Mouse (Mus musculus): ENCODE data around the gene Rcn3. TPM values are rescaled to one million over a fixed set of nuclear protein-coding genes. Genes with fewer than 3 reads are reported as not detected.
A peak's percentile ranks its signal among the peaks of the same experiment; 100 is the strongest.

The Rcn3 gene
- total RNA-seq, 2 experiments from 2014 or later = 32.0 to 36.4 TPM

DNA sequence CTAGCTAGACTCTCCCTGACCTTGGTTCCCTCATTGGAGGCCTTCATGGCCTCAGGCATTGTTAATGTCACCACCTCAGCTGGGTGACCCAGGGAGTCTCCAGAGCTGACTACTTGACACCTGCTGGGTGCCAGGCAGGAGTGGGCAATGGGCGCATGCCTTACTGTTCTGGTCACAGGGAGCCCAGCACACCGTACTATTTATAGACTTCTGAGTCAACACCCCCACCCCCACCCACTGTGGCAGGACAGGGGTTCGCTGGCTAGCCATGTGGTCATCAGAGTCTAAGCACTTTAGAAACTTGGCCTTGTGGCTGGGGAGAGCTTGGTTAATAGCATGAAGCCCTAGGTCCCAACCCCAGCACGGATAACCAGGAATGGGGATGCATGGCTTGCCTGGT lies 16.6 kb downstream of the Rcn3 start:
- peak in 1 of 2 experiments; percentile 48 for DNase-seq (ENCODE audit: low spot score in 2 of 2)

- no peak for DNase-seq (ENCODE audit: low spot score in 2 of 2)
Observed at GRCm38 (mm10) chr7:45073949-45074348, 18.1 kb downstream of the Rcn3 start.

DNA sequence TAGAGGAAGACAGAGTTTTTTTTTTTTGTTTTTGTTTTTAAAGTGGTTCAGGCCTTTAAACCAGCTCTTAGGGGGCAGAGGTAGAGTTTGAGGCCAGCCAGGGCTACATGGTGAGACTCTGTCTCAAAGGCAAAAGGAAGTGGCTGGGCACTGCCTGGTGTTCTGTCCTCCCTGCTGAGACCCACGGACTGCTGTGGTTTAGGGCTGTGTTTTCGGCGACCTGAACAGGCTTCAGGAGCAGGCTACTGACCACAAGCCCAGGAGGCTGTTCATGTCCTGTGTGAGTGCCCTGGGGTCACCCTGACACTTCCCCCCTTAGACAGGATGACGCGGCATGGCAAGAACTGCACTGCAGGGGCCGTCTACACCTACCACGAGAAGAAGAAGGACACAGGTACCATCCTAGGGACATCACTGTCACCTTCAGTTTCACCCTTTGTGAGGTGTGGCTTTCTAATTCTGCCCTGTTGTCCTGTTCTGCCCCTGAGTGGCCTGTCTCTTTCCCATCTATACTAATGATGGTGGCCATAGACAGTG lies 18.8 kb downstream of the Rcn3 start:
- no peak for DNase-seq (ENCODE audit: low spot score in 2 of 2)

- no peak for DNase-seq (ENCODE audit: low spot score in 2 of 2)
Observed at GRCm38 (mm10) chr7:45072230-45072629, 19.8 kb downstream of the Rcn3 start.

- no peak for DNase-seq (ENCODE audit: low spot score in 2 of 2)
Observed at GRCm38 (mm10) chr7:45069671-45070070, 22.4 kb downstream of the Rcn3 start.

DNA sequence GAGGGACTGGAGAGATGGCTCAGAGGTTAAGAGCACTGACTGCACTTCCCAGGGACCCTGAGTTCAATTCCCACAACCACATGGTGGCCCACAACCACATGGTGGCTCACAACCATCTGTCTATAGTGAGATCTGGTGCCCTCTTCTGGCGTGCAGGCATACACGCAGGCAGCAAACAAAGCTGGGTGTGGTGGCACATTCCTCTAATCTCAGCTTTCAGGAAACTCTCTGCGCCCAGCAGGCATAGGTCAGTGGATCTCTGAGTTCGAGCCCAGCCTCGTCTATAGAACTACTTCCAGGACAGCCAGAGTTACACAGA lies 24.1 kb downstream of the Rcn3 start:
- peak in 1 of 2 experiments; percentile 45 for DNase-seq (ENCODE audit: low spot score in 2 of 2)

DNA sequence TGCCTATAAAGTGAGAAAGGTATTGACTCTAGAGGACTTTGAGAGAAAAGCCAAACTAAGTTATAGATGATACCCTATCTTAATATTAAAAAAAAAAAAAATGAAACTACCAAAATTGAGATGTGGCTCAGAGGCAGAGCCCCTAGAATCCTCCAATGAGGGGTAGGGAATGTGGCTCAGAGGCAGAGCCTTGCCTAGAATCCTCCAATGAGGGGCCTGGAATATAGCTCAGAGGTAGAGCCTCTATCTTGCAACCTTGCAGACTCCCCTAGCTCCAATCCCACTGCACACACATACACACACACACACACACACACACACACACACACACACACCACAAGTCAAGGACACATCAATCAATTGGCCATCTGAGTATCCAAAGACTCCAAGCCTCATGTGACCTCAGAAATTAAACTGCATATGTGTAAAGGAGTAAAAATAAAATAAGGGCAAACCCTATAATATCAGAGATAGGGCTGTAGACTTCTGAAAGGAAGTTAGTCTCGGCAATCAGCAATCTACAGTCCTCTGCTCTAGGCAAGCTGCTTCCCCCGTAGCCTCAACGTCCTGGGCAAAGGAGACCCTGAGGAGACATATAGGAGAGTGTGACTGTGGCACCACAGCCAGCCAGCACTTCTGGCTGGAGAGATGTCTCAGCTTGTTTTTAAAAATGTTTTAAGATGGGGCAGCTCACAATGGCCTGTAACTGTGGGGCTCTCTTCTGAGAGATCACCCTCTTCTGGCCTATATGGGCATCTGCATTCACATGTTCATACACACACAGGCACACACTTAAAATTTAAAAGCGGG lies 24.6 kb downstream of the Rcn3 start:
- no peak for DNase-seq (ENCODE audit: low spot score in 2 of 2)

- peak; percentile 89 to 92 for DNase-seq (ENCODE audit: low spot score in 2 of 2)
Observed at GRCm38 (mm10) chr7:45062239-45062835, 29.7 kb downstream of the Rcn3 start, which contains the start of the genes Nosip and Prrg2. Nosip (plus strand) TSS chr7:45062429. Prrg2 (minus strand) TSS chr7:45062677.

GRCm38 (mm10) chr7:45061532-45062075 lies 30.4 kb downstream of the Rcn3 start:
- DNase-seq (ENCODE audit: low spot score in 2 of 2) = no peak

DNA sequence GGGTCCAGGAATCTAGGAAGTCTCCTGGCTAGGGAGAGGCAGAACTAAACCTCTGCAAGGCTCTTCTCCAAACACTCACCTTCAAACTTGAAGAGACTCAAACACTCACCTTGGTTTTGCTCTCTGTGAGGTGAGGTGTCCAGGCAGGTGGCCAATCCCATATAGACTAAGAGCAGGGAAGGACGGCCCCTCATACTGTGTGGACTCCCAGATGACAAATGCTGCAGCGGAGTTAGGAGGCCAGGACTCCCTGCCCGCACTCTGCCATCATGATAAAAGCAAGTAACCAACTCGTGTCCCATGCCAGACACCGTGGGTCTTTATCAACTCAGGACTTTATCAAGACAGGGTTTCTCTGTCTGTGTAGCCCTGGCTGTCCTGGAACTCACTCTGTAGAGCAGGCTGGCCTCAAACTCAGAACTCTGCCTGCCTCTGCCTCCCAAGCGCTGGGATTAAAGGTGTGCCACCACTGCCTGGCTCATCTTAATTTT lies 31.3 kb downstream of the Rcn3 start:
- DNase-seq (ENCODE audit: low spot score in 2 of 2) = no peak

- no peak for DNase-seq (ENCODE audit: low spot score in 2 of 2)
Observed at GRCm38 (mm10) chr7:45058607-45059571, 33.1 kb downstream of the Rcn3 start.

DNA sequence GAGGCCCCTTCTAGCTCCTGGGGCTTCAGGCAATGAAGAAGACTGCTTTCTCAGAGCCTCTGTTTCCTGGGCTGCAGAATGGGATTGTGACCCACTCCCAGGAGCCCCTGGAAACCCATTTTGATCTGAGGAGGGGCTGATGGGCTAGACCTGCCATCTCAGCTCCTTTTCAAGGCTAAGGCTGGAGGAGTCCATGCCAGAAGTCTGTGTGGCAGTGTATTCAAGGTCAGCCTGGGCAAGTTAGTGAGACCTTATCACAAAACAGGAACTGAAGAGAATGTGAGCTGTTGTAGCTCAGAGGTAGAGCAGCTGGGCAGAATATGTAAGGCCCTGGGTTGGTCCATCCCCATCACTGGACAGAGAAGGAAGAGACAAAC lies 35.1 kb downstream of the Rcn3 start:
- no peak for DNase-seq (ENCODE audit: low spot score in 2 of 2)

DNA sequence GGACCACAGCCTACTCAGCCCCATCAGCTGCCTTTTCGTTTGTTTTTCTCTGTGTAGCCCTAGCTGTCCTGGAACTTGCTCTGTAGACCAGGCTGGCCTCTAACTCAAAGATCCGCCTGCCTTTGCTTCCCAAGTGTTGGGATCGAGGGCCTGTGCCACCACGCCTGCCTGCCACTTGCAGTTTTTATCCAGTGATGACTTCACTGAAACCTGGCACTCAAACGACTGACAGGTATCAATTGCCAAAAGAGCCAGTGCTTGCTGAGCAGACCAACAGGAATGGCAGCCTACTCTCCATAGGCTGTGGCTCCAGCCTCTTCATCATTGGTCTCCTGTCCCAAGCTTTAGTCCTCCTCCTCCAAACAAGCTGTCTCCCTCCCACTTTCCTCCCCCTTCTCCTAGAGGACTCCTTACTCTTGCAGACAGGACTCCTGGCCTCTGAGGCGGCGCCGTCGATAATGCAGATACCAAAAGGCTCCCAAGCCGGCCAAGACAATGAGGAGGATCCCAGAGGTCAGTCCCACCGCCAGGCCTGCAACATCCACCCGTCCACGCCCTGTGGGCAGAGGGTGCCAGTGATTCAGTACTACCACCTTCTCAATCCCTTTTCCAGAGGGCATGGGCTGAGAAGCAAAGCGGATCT lies 35.6 kb downstream of the Rcn3 start:
- no peak for DNase-seq (ENCODE audit: low spot score in 2 of 2)

GRCm38 (mm10) chr7:45053931-45054510 lies 38.0 kb downstream of the Rcn3 start:
- DNase-seq (ENCODE audit: low spot score in 2 of 2) = peak; percentile 80 to 83

- DNase-seq (ENCODE audit: low spot score in 2 of 2) = peak; percentile 70 to 72
Observed at GRCm38 (mm10) chr7:45053117-45053930, 38.7 kb downstream of the Rcn3 start.

DNA sequence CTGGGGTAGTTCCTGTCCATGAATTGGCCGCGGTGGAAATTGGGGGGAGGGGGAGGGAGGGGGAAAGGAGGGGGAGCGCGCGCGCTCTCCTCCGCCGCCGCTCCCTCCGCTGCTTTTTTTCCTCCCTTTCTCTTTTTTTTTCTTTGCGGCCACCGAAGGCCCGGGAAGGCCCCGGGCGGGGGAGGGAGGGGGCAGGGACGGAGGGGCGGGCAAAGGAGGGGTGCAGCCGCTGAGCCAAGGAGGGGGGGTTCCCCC lies 39.2 kb downstream of the Rcn3 start, which contains the start of gene Prr12:
Gene Prr12, minus strand, starts transcription at position 20 of the 255 bp plus-strand sequence.
- no peak for DNase-seq (ENCODE audit: low spot score in 2 of 2)

GRCm38 (mm10) chr7:45052181-45052861 lies 39.7 kb downstream of the Rcn3 start:
- peak in 1 of 2 experiments; percentile 39 for DNase-seq (ENCODE audit: low spot score in 2 of 2)

- no peak for DNase-seq (ENCODE audit: low spot score in 2 of 2)
Observed at GRCm38 (mm10) chr7:45051601-45051974, 40.4 kb downstream of the Rcn3 start.
